Mouse (Mus musculus) intestine, embryonic 15.5 days (tissue): ENCODE measurements around the gene Lmbrd2. TPM values are rescaled to one million over a fixed set of nuclear protein-coding genes. Genes with fewer than 3 reads are reported as not detected.
"Not testable (repeated sequence)": the region's sequence is repeated elsewhere in the genome, so short reads cannot be mapped to it uniquely, and the experiment has no call there.

Experiments used
- ATAC-seq: fragments of 200-750 bp; cut with Nextera tagmentation; 2 replicates; pipeline ENCODE4 v1.8.0; 2017; ENCODE audit warnings: moderate TSS enrichment, moderate library complexity
- H3K27ac ChIP-seq: fragments of 300-500 bp; sonication (generic); 2 replicates; pipeline ENCODE4 v1.5.1; 2015; ENCODE audit warnings: mild to moderate bottlenecking, inconsistent platforms
- H3K27me3 ChIP-seq: fragments of 300-500 bp; sonication (generic); replicated peaks from 2 replicates; pipeline ENCODE4 v1.6.1; 2015; ENCODE audit warnings: inconsistent platforms
- H3K36me3 ChIP-seq: fragments of 300-500 bp; sonication (generic); 2 replicates; pipeline ENCODE4 v1.6.1; 2015; ENCODE audit warnings: inconsistent platforms
- H3K4me1 ChIP-seq: fragments of 300-500 bp; sonication (generic); replicated peaks from 2 replicates; pipeline ENCODE4 v1.6.1; 2015; ENCODE audit warnings: inconsistent platforms
- H3K4me2 ChIP-seq: fragments of 300-500 bp; sonication (generic); replicated peaks from 2 replicates; pipeline ENCODE4 v1.6.1; 2015; ENCODE audit warnings: mild to moderate bottlenecking, inconsistent platforms
- H3K4me3 ChIP-seq: fragments of 300-500 bp; sonication (generic); replicated peaks from 2 replicates; pipeline ENCODE4 v1.5.1; 2015; ENCODE audit warnings: inconsistent platforms
- H3K9ac ChIP-seq: fragments of 300-500 bp; sonication (generic); 2 replicates; pipeline ENCODE4 v1.6.1; 2015; ENCODE audit warnings: inconsistent platforms
- H3K9me3 ChIP-seq: fragments of 300-500 bp; sonication (generic); 2 replicates; pipeline ENCODE4 v1.6.1; 2016; ENCODE audit warnings: inconsistent platforms
- WGBS: fragments of 180-500 bp; shearing (Covaris S2); methylation state at CpG from one replicate; pipeline ENCODE4 v1.1.7; 2015; 5-methylcytosine and 5-hydroxymethylcytosine counted together
- polyA plus RNA-seq: library from polyadenylated mRNA; unstranded; fragments of >200 nt; fragmentation: Nextera tagmentation; extraction: Ambion mirVana; gene quantifications from 2 replicates; pipeline ENCODE4 v1.2.1, GENCODE M21; 2015

The Lmbrd2 gene
- polyA plus RNA-seq, 1 experiment from 2014 or later: 3.4 TPM

- not testable (repeated sequence) for H3K27me3 ChIP-seq
Measured at GRCm38 (mm10) chr15:9230917-9231316, 90.6 kb downstream of the Lmbrd2 start.

DNA sequence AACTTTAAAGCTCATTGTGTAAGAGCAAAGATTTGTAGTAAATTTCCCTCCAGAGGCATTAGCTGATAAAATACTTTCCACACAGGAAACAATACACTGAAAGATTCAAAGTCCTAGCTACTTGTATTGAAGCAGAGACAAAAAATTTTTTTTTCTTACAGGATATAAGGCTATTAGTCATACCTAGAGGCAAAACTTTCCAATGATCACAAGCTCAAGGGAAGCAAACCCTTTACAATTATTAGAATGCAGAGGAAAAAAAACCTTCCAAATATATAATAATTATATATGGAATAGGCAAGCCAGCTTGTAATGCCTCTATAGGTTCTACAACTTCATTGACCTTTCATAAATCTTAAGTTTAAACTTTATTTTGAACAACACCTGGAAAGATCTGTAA is 106.0 kb downstream of the Lmbrd2 start:
- Histone ChIP-seq H3K4me1 (no peaks in the 10 kb centered on the region), H3K9me3 (no peaks in the 10 kb centered on the region), H3K4me3 (no peak overlapping the region), H3K9ac (no peak overlapping the region), H3K36me3 (no peaks in the 10 kb centered on the region), H3K27me3 (no peaks in the 10 kb centered on the region), H3K4me2 (no peak overlapping the region), H3K27ac (no peak overlapping the region)
- ATAC-seq: no peak

More at GRCm38 (mm10) chr15:9230917-9231316, 90.6 kb downstream of the Lmbrd2 start:
- not testable (repeated sequence) for H3K4me1 ChIP-seq, H3K36me3 ChIP-seq, H3K9ac ChIP-seq, H3K4me2 ChIP-seq, H3K27ac ChIP-seq, H3K9me3 ChIP-seq, ATAC-seq, H3K4me3 ChIP-seq
- 74% methylated on average over 4 of the region's 4 CpGs for WGBS

Other genes starting within 250 kb of the Lmbrd2 start
- 0.38 and 0.41 TPM in 2 replicates for gene Ranbp3l, start 172.6 kb upstream of the Lmbrd2 start, polyA plus RNA-seq
- gene Nadk2, start 69.3 kb upstream of the Lmbrd2 start, polyA plus RNA-seq: 49.0 and 50.4 TPM in 2 replicates
- gene Skp2, start 14.9 kb downstream of the Lmbrd2 start, polyA plus RNA-seq: 53.8 and 59.5 TPM in 2 replicates
- gene Ugt3a1, start 136.3 kb downstream of the Lmbrd2 start, polyA plus RNA-seq: not detected in 2 replicates
- gene Ugt3a2, start 195.0 kb downstream of the Lmbrd2 start, polyA plus RNA-seq: not detected in 2 replicates